Mouse (Mus musculus) liver, embryonic 16.5 days (tissue): ENCODE results near the gene Sesn1. TPM values are rescaled to one million over a fixed set of nuclear protein-coding genes. Genes with fewer than 3 reads are reported as not detected.
"Not testable (repeated sequence)": the region's sequence is repeated elsewhere in the genome, so short reads cannot be mapped to it uniquely, and the experiment has no call there.

Source experiments
- ATAC-seq: fragments of 200-750 bp; cut with Nextera tagmentation; 2 replicates; pipeline ENCODE4 v1.8.0; 2017; ENCODE audit warnings: low read depth, mild to moderate bottlenecking, moderate number of reproducible peaks, moderate library complexity
- H3K27ac ChIP-seq: fragments of 300-500 bp; sonication (generic); 2 replicates; pipeline ENCODE4 v1.5.1; 2014; ENCODE audit warnings: mild to moderate bottlenecking, low read length
- H3K27me3 ChIP-seq: fragments of 300-500 bp; sonication (generic); 2 replicates; pipeline ENCODE4 v1.6.1; 2014; ENCODE audit warnings: low read depth, low read length, mixed read lengths; ENCODE audit not compliant: control insufficient read depth, insufficient read depth
- H3K36me3 ChIP-seq: fragments of 300-500 bp; sonication (generic); 2 replicates; pipeline ENCODE4 v1.6.1; 2014; ENCODE audit warnings: mild to moderate bottlenecking; ENCODE audit not compliant: control insufficient read depth, insufficient read depth
- H3K4me1 ChIP-seq: fragments of 300-500 bp; sonication (generic); 2 replicates; pipeline ENCODE4 v1.6.1; 2014; ENCODE audit warnings: low read depth, low read length, mixed read lengths; ENCODE audit not compliant: control insufficient read depth
- H3K4me2 ChIP-seq: fragments of 300-500 bp; sonication (generic); 2 replicates; pipeline ENCODE4 v1.6.1; 2014; ENCODE audit warnings: low read depth, low read length, mixed read lengths
- H3K4me3 ChIP-seq: fragments of 300-500 bp; sonication (generic); 2 replicates; pipeline ENCODE4 v1.5.1; 2014; ENCODE audit warnings: low read depth, mild to moderate bottlenecking, low read length
- H3K9ac ChIP-seq: fragments of 300-500 bp; sonication (generic); 2 replicates; pipeline ENCODE4 v1.6.1; 2014; ENCODE audit warnings: low read depth, low read length
- H3K9me3 ChIP-seq: fragments of 300-500 bp; sonication (generic); replicated peaks from 2 replicates; pipeline ENCODE4 v1.6.1; 2016; ENCODE audit warnings: low read length; ENCODE audit not compliant: control insufficient read depth
- WGBS: fragments of 180-500 bp; shearing (Covaris S2); extraction: QIAGEN DNeasy Blood & Tissue Kit; methylation state at CpG from one replicate; pipeline ENCODE4 v1.1.7; 2014; ENCODE audit not compliant: insufficient replicate concordance; 5-methylcytosine and 5-hydroxymethylcytosine counted together
- polyA plus RNA-seq: library from polyadenylated mRNA; unstranded; fragments of >200 nt; fragmentation: Nextera tagmentation; extraction: Ambion mirVana; gene quantifications from 2 replicates; pipeline ENCODE4 v1.2.1, GENCODE M21; 2015

Gene Sesn1
- polyA plus RNA-seq, 1 experiment from 2014 or later = 20.1 TPM

DNA sequence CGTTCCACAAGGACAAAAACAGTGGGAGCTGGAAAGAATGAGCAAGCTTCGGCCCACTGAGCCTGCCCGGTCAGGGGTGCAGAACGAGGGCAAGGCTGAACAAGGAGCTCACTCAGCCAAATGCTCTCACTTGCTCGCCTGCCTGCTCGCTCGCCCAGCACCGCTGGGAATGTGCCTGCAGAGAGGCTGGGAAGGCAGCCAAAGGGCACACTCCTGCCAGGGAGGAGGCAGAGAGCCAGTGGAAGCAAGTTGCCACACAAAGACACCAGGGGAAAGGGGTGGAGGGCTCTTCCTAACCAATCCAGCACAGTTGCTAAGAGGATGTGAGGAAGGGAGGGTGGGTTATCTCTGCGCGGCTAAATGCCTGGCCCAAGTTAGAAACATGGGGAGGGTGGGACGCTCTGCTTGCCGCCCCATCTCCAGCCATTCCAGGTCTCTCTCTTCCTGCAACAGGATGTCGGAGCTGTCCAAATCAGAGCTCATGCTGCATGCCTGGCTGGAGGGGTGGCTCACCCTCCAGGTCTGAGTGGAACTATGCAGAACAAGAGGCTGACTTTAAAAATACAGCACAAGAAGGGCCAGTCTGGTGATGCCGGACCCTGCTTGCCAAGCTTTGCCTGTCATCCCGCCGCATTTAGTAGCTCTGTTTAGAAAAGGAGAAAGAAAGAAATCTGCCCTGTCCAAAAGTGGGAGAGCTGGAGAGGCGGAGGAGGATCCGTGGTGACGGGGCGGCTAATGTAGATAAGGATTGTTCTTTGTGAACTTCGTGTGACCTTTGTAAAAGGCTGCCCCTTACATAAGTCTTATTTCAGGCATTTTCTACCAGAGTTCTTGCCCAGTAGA, 125.1 kb downstream of the Sesn1 start:
- WGBS = 26% methylated on average over 21 of the region's 21 CpGs
- Histone ChIP-seq H3K9me3 (no peaks in the 10 kb centered on the region), H3K27me3 (peaks cover 7% of the 10 kb centered on the region), H3K4me3 (no peak overlapping the region), H3K36me3 (no peaks in the 10 kb centered on the region), H3K9ac (no peak overlapping the region), H3K27ac (no peak overlapping the region), H3K4me2 (no peak overlapping the region), H3K4me1 (peaks cover 3% of the 10 kb centered on the region)
- ATAC-seq = no peak; the same call in 1 of the 2 replicates

DNA sequence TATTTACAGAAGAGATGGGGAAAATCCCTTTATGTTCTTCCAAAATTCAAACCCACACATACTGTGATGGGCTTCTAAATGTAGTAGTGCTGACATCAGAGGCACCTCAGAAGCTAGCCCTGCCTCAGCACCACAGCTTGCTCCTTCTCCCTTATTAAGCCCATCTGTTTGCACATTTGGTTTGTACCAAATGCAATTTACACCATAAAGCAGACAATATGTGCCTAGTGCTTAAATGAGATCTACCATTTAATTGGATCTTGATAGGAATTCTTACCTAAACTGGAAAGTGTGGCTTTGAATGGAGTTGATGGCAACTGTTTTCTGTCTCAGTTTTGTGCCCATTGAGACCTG, 125.7 kb downstream of the Sesn1 start:
- no peak overlapping the region for H3K4me2 ChIP-seq

DNA sequence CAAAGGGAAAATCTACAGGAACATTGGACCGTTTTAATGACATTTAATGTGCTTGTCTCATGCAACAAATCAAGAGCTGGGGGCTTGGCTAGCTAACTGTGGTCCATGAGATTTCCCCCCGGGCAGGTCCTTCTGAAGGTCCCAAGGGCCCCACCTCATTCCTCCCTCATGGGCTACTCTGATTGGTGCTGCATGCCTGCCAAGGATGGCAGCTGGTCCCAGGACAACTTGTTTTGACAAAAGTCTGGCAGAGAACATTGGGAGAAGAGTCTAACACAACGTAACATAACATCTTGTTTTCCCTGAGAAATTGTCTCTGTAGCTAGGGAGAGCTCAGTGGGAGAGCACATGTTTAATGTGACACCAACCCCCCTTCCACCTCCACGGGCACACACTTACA, 126.4 kb downstream of the Sesn1 start:
- Histone ChIP-seq H3K4me2 (no peak overlapping the region), H3K9me3 (no peaks in the 10 kb centered on the region), H3K4me3 (no peak overlapping the region), H3K27ac (no peak overlapping the region), H3K27me3 (peaks cover 7% of the 10 kb centered on the region), H3K4me1 (peaks cover 3% of the 10 kb centered on the region), H3K9ac (no peak overlapping the region), H3K36me3 (no peaks in the 10 kb centered on the region)
- WGBS = 52% methylated on average over 4 of the region's 4 CpGs
- ATAC-seq = no peak

More for the DNA sequence above, 125.7 kb downstream of the Sesn1 start:
- Histone ChIP-seq H3K9ac (no peak overlapping the region), H3K36me3 (no peaks in the 10 kb centered on the region), H3K27ac (no peak overlapping the region), H3K27me3 (peaks cover 7% of the 10 kb centered on the region), H3K9me3 (no peaks in the 10 kb centered on the region), H3K4me3 (no peak overlapping the region), H3K4me1 (peaks cover 3% of the 10 kb centered on the region)
- no peak for ATAC-seq

DNA sequence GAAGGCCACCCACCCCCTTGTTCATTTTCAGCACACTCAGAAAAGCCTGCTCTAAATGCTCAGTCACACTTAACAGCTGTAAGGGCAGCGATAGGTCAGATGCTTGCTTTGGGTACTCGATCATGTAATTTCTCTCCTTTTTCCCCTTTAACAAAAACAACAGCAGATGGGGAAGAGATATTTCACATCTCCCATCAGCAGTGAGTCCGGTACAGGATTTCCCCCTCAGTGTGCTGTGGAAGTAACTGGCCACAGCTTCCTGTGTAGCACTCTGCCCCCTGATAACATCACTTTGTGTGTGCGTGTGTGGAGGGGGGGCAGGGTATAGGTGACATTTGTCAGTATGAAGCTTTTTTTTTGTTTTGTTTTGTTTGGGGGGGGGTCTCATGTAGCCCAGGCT, 127.4 kb downstream of the Sesn1 start:
- Histone ChIP-seq H3K9ac (no peak overlapping the region), H3K27me3 (peaks cover 7% of the 10 kb centered on the region), H3K27ac (no peak overlapping the region), H3K4me1 (peaks cover 3% of the 10 kb centered on the region), H3K36me3 (no peaks in the 10 kb centered on the region), H3K4me3 (no peak overlapping the region), H3K9me3 (no peaks in the 10 kb centered on the region), H3K4me2 (no peak overlapping the region)
- 0 out of 2 replicates have a peak, but pooled peaks have one; percentile 32 for ATAC-seq
- 12% methylated on average over 4 of the region's 4 CpGs for WGBS

DNA sequence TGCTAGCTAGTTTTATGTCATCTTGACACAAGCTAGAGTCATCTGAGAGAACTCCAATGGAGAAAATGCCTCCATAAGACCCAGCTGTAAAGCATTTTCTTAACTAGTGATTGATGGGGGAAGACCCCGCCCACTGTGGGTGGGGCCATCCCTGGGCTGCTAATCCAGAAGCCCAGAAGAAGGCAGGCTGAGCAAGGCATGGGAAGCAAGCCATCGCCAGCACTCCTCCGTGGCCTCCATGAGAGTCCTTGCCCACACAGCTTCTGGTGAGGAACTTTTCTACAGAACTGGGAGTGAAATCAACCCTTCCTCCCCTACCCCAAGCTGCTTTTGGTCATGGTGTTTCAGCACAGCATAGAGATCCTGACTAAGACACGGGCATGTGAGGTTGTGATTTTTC, 129.4 kb downstream of the Sesn1 start:
- H3K9me3 ChIP-seq = no peaks in the 10 kb centered on the region
- H3K36me3 ChIP-seq = no peaks in the 10 kb centered on the region
- peaks cover 3% of the 10 kb centered on the region for H3K4me1 ChIP-seq
- no peak overlapping the region for H3K27ac ChIP-seq
- H3K4me2 ChIP-seq = no peak overlapping the region
- peaks cover 7% of the 10 kb centered on the region for H3K27me3 ChIP-seq
- no peak overlapping the region for H3K4me3 ChIP-seq
- ATAC-seq = no peak
- 64% methylated on average over 4 of the region's 4 CpGs for WGBS
- H3K9ac ChIP-seq = no peak overlapping the region

DNA sequence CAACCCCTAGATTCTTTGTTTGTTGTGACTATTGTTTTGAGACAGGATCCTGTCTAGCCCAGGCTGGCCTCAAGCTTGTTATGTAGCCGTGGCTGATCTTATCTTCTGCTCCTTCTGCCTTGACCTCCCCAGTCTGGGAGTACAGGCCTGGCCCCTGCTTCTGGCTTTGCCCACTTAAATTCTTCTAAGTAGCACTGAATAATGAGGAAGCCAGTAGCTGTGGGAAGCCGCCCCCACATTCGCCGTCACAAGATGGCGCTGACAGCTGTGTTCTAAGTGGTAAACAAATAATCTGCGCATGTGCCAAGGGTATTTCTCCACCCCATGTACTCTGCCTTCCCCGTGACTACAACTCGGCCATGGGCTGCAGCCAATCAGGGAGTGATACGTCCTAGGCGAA, 142.6 kb downstream of the Sesn1 start:
- not testable (repeated sequence) for H3K36me3 ChIP-seq, H3K27me3 ChIP-seq, H3K4me2 ChIP-seq, H3K4me1 ChIP-seq, H3K27ac ChIP-seq, H3K9me3 ChIP-seq, ATAC-seq, H3K4me3 ChIP-seq, H3K9ac ChIP-seq
- 75% methylated on average over 5 of the region's 10 CpGs for WGBS

DNA sequence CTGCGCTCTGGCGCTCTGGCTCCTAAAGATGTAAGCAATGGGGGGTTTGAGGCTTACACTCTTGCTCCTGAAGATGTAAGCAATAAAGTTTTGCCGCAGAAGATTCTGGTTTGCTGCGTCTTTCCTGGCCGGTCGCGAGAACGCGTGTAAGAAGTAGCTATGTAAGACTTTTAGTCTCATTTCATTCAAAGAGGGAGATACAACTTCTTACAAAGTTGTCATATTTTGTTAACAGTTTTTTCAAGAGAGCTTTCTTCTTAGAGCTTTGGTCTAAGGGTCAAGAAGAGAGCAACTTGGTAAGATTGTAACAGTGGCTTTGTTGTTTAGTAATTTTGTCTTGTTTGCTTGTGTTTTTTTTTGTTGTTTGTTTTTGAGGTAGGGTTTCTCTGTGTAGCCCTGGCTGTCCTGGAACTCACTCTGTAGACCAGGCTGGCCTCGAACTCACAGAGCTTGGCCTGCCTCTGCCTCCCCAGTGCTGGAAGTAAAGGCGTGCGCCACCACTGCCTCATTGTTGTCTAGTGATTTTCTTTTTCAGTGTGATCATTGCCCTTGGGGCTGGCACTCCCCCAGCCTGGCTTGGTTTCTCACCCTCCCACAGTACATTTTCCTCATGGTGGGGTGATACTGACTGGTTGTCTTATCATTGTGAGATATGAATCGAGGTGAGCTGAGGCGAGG, 143.3 kb downstream of the Sesn1 start:
- Histone ChIP-seq H3K4me2 (no peak overlapping the region), H3K27ac (no peak overlapping the region), H3K4me1 (no peaks in the 10 kb centered on the region), H3K9me3 (no peaks in the 10 kb centered on the region), H3K4me3 (no peak overlapping the region), H3K27me3 (no peaks in the 10 kb centered on the region), H3K9ac (no peak overlapping the region), H3K36me3 (no peaks in the 10 kb centered on the region)
- 78% methylated on average over 14 of the region's 14 CpGs for WGBS
- ATAC-seq = no peak

DNA sequence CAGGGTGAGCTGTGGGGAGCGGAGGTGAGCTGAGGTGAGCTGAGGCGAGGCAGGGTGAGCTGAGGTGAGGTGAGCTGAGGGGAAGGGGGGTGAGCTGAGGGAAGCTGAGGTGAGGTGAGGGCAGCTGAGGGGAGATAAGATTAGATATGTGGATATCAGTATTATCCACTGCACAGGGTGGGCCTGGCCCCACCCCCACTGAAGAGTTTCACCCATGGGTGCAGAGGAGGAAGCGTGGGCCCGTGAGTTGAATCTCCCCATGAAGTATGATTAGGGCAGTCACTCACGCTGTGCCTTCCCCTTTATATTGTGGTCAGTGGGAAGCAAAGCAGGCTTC, 143.8 kb downstream of the Sesn1 start:
- WGBS = 70% methylated on average over 5 of the region's 5 CpGs
- Histone ChIP-seq H3K4me1 (no peaks in the 10 kb centered on the region), H3K36me3 (no peaks in the 10 kb centered on the region), H3K27ac (no peak overlapping the region), H3K4me3 (no peak overlapping the region), H3K27me3 (no peaks in the 10 kb centered on the region), H3K4me2 (no peak overlapping the region), H3K9me3 (no peaks in the 10 kb centered on the region), H3K9ac (no peak overlapping the region)
- ATAC-seq = no peak

DNA sequence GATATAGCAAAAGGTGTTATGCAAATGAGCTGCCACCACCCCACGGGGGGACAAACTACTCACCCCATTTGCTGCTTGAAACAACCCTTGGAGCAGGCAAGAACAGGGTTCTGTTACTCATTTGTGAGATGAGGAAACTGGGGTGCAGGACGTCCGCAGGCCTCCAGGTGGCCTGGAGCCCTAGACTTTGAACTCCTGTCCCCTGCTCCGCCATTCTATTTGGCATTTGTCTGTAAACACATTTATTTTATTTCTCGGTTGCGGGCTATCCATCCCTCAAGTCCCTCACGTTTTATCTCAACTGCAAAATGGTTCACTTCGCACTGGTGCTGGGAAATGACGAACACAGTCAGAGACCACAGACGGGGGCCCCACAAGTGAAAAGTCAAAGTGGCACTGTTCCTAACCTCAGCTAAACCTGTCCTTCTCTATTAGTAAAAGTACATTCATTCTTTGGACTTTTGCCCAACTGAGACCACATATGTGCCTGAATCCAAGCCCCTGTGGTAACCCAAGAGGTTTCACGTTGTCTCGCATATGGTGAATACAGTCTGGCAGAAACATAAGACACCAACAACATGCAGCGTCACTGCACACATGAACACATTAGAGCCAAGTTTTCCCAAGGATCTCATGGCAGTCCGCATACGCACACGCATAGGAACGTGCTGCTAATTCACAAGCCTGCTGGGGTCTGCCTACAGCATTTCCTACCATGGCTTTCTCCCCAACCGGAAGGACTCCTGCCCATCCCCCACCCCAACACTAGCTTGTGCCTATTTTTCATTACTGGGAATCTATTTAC, 147.9 kb downstream of the Sesn1 start:
- H3K27me3 ChIP-seq = no peaks in the 10 kb centered on the region
- no peak overlapping the region for H3K9ac ChIP-seq
- no peaks in the 10 kb centered on the region for H3K36me3 ChIP-seq
- no peak overlapping the region for H3K27ac ChIP-seq
- H3K4me1 ChIP-seq = no peaks in the 10 kb centered on the region
- 65% methylated on average over 18 of the region's 18 CpGs for WGBS
- no peak overlapping the region for H3K4me3 ChIP-seq
- no peaks in the 10 kb centered on the region for H3K9me3 ChIP-seq
- no peak for ATAC-seq
- H3K4me2 ChIP-seq = no peak overlapping the region
